Mouse (Mus musculus) brain, embryonic 18.5 days (tissue): ENCODE data around the gene Sh3rf3.
"Not testable (repeated sequence)": the region's sequence is repeated elsewhere in the genome, so short reads cannot be mapped to it uniquely, and the experiment has no call there.

Experiments
- DNase-seq: peaks from one replicate; pipeline ENCODE4 v3.0.0-alpha.2; 2012; ENCODE audit warnings: low read depth, low spot score

Gene Sh3rf3

DNA sequence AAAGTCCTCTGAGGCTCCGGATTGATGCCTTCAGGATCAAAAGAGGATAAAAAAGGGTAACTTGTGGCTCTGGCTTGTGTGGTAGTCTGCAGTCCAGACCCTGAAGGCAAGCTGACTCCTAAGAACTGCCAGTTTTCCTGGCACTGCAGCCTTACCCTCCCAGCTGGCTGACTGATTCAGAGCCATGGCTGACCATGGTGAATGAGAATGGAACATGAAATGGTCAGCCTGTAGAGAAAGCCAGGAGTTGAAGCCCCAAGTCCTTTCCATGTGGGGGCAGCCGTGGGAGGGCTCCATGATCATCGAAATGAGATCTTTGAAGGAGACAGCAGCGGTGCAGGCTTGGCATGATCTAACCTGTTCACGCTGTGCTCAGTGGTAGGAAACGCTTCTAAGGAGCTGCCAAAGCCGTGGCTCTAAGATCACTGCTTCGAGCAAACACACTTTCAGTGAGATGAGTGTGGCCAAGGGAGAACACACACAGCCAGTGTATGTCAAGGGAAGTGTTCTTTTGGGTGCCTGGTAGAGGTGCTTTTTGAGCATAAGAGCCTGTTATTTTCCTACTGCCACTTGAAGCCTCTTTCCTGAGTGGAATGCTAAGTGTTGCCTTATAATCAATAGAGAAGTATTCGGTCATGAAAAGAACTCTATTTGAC lies 168.6 kb downstream of the Sh3rf3 start:
- DNase-seq = no peak

- DNase-seq = no peak
These were observed 169.5 kb downstream of the Sh3rf3 start for GRCm38 (mm10) chr10:58982546-58983154.

DNA sequence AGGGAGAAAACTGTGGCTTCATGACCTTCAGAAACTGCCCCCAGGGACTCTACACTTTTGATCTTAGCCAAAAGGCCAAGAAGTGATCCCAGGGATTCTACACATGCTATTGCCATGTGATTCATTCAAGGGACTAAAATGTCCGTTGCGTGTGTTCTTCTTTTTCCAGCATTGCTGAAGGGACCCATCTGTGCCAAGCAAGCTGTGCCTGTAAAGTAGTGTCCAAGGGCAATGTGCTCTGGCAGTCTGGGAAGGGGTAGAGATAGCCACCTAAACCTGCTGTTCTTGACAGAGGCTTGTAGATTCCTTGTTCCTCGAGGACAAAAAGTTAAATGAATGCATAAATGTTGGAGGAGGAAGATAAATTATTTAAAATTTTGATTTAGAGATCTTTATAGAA lies 178.5 kb downstream of the Sh3rf3 start:
- no peak for DNase-seq

- no peak for DNase-seq
These were observed 181.6 kb downstream of the Sh3rf3 start for GRCm38 (mm10) chr10:58994726-58995125.

- DNase-seq = no peak
These were observed 182.0 kb downstream of the Sh3rf3 start for GRCm38 (mm10) chr10:58995132-58995531.

GRCm38 (mm10) chr10:59002361-59002760 lies 189.2 kb downstream of the Sh3rf3 start:
- DNase-seq = peak; percentile 49

GRCm38 (mm10) chr10:59011415-59011814 lies 198.3 kb downstream of the Sh3rf3 start:
- DNase-seq = no peak

- no peak for DNase-seq
These were observed 200.5 kb downstream of the Sh3rf3 start for GRCm38 (mm10) chr10:59013618-59014017.

GRCm38 (mm10) chr10:59019302-59019973 lies 206.3 kb downstream of the Sh3rf3 start:
- no peak for DNase-seq

DNA sequence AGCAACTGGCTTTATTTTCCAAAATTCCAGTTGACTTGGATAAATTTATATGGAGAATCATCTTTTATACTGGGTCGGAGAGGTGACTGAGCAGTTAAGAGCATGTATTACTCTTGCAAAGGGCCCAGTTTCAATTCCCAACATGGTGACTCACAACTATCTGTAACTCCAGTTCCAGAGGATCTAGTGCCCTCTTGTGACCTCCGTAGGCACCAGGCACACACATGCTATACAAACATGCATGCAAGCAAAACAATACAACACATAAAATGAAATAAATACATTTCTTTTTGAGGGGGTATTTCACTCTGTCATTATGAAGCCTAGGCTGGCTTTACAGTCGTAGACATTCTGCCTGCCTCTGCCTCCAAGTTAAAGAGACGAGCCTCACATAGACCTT lies 237.3 kb downstream of the Sh3rf3 start:
- no peak for DNase-seq

- no peak for DNase-seq
These were observed 243.1 kb downstream of the Sh3rf3 start for GRCm38 (mm10) chr10:59056294-59056693.

DNA sequence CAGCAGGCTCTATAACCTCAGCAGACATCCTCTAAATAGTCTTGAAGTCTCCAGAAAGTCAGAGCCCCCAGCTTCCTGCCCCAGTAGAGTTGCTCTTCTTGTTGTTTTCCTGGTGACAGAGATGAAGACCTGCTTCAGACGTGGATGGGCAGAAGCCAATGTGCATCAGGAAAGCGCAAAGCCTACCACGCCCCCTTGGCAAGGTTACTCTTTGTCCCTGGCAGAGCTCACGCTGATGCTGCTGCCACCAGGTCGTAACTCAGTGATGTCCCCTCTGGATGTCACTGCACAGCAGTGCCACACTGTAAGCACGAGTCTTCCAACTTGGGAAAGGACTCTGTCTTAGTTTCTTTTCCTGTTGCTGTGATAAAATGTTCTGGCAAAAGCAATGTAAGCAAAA lies 253.6 kb downstream of the Sh3rf3 start:
- DNase-seq = no peak

DNA sequence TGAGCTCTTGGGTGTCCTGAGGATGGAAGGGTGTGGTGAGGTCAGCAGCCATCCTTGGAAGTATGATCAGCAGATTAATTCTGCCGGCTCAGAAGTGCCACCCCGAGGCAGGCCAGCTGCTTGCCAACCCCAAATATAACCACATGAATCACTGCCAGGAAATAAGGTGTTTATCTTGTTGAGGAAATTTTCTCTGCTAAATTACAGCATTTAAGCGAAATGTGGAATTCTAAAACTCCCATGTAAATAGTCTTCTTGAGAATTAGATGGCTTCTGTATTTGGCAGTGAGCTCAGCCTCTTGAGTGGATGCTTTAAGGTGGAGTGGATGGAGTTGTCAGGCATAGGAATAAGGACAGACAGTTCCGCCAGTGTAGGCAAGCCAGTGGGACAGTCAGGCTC lies 259.7 kb downstream of the Sh3rf3 start:
- DNase-seq = no peak

- no peak for DNase-seq
These were observed 263.5 kb downstream of the Sh3rf3 start for GRCm38 (mm10) chr10:59076681-59077080.

DNA sequence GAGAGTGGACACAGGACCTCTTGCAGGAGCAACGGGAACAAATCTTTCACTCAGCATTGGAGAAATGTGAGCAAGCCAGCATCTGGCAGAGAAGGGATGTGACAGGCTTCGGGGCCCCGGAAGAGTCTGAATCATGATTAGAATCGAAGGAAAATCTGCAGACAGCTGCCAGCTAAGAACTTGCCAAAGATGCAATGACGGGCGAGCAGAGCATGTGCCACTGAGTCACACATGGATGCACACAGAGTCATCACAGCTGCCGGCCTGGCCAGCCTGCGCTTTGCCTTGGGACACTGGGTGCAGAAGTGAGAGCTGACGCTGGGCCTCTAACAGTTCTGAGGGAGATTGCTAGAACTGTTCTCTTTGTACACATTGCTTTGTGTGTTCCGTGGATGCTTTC lies 264.8 kb downstream of the Sh3rf3 start:
- no peak for DNase-seq

GRCm38 (mm10) chr10:59085604-59086003 lies 272.4 kb downstream of the Sh3rf3 start:
- DNase-seq = no peak

DNA sequence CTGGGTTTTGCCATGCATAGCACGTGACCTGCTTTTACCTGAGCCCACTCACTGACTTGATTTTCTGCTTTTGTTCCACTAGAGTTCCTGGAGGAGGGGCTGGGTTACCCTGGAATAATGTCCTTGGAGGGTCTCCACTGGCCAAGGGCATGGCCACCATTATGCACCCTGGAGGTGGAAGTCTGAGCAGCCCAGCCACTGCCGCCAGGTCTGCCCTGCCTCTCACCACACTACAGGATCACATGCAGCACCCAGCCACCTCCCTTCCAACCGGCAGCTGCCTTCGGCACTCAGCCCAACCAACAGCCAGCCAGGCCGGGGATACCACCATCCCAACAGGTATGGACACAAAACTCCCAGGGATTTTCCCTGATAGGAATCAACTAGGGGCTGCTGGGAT lies 273.4 kb downstream of the Sh3rf3 start:
- no peak for DNase-seq

GRCm38 (mm10) chr10:59089861-59090621 lies 276.9 kb downstream of the Sh3rf3 start:
- peak; percentile 82 for DNase-seq

DNA sequence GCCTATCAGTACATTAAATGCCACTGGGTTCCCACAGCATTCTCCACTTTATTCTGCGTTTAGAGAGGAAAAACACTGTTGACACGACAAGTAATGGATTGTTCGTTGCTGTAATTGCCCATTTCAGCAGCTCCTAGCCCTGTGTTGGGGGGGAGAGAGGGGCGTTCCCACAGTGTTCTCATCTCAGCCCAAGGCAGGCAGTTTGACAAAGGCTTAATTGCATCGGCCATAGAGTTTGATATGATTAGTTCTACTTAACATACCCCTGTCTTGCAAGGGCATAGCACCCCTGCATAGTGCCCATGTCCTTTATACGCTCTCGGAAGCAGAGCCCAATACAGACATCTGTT lies 277.4 kb downstream of the Sh3rf3 start:
- no peak for DNase-seq

GRCm38 (mm10) chr10:59091556-59091955 lies 278.4 kb downstream of the Sh3rf3 start:
- DNase-seq = no peak

DNA sequence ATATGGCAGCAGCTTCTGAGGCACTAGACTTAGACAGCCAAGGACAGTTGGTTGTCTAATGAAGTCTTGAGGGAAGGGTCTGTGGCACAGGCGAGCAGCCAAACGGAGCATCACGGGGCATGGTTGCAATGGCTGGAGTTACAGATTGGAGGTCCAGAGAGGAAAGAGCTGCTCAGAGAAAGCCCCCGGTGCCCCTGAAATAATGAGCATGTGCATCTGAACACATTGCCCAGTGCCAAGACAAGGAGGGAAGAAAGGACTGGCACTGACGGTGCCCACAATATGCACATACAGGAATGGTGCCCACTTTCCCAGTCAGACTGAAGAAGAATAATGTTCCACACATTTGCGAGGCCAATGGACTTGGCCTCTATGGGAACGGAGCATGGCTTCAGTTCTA lies 278.8 kb downstream of the Sh3rf3 start:
- DNase-seq = no peak

DNA sequence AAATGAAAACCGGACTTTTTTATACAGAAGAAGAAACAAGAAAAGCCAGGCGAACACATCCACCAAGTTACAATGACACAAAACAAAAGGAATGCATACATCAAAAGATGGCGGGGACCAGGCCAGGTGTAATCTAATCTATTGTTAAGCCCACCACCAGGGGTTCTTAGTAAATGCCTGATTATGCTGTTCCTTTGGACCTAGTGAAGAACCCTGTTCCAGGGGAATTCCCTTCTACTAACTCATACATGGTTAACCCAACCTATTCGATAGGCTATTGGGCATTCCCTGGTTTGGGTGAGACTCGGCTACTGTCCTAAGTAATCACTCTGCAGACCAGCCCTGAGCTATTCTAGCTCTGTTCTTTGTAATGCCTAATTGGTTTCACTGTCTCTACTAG lies 289.9 kb downstream of the Sh3rf3 start:
- DNase-seq = not testable (repeated sequence)
